Mouse (Mus musculus) heart, embryonic 16.5 days (tissue): ENCODE data around the gene Chrm3. TPM values are rescaled to one million over a fixed set of nuclear protein-coding genes. Genes with fewer than 3 reads are reported as not detected.
"Not testable (repeated sequence)": the region's sequence is repeated elsewhere in the genome, so short reads cannot be mapped to it uniquely, and the experiment has no call there.

Source experiments
- ATAC-seq: fragments of 200-750 bp; cut with Nextera tagmentation; replicated peaks from 2 replicates; pipeline ENCODE4 v1.8.0; 2017; ENCODE audit warnings: moderate number of reproducible peaks; ENCODE audit not compliant: insufficient read depth, low FRiP score; ENCODE audit errors: extremely low read depth
- H3K27ac ChIP-seq: fragments of 300-500 bp; sonication (generic); 2 replicates; pipeline ENCODE4 v1.5.1; 2014; ENCODE audit warnings: mild to moderate bottlenecking, low read length, control low read depth, moderate library complexity
- H3K27me3 ChIP-seq: fragments of 300-500 bp; sonication (generic); 2 replicates; pipeline ENCODE4 v1.6.1; 2014; ENCODE audit warnings: low read length, mixed read lengths; ENCODE audit not compliant: control insufficient read depth, insufficient read depth
- H3K36me3 ChIP-seq: fragments of 300-500 bp; sonication (generic); 2 replicates; pipeline ENCODE4 v1.6.1; 2014; ENCODE audit not compliant: control insufficient read depth, insufficient read depth
- H3K4me1 ChIP-seq: fragments of 300-500 bp; sonication (generic); 2 replicates; pipeline ENCODE4 v1.6.1; 2014; ENCODE audit warnings: low read length, mixed read lengths; ENCODE audit not compliant: control insufficient read depth, insufficient read depth
- H3K4me2 ChIP-seq: fragments of 300-500 bp; sonication (generic); 2 replicates; pipeline ENCODE4 v1.6.1; 2014; ENCODE audit warnings: low read depth, mild to moderate bottlenecking, control low read depth, low read length
- H3K4me3 ChIP-seq: fragments of 300-500 bp; sonication (generic); 2 replicates; pipeline ENCODE4 v1.5.1; 2014; ENCODE audit warnings: mild to moderate bottlenecking, control low read depth, low read length
- H3K9ac ChIP-seq: fragments of 300-500 bp; sonication (generic); 2 replicates; pipeline ENCODE4 v1.6.1; 2014; ENCODE audit warnings: low read length, control low read depth
- H3K9me3 ChIP-seq: fragments of 300-500 bp; sonication (generic); replicated peaks from 2 replicates; pipeline ENCODE4 v1.6.1; 2016; ENCODE audit warnings: low read length; ENCODE audit not compliant: control insufficient read depth
- WGBS: fragments of 180-500 bp; shearing (Covaris S2); extraction: QIAGEN DNeasy Blood & Tissue Kit; methylation state at CpG from one replicate; pipeline ENCODE4 v1.1.7; 2014; 5-methylcytosine and 5-hydroxymethylcytosine counted together
- polyA plus RNA-seq: library from polyadenylated mRNA; unstranded; fragments of >200 nt; fragmentation: Nextera tagmentation; extraction: Ambion mirVana; gene quantifications from 2 replicates; pipeline ENCODE4 v1.2.1, GENCODE M21; 2015

Chrm3 gene
- polyA plus RNA-seq, 1 experiment from 2014 or later, result 0.42 TPM

DNA sequence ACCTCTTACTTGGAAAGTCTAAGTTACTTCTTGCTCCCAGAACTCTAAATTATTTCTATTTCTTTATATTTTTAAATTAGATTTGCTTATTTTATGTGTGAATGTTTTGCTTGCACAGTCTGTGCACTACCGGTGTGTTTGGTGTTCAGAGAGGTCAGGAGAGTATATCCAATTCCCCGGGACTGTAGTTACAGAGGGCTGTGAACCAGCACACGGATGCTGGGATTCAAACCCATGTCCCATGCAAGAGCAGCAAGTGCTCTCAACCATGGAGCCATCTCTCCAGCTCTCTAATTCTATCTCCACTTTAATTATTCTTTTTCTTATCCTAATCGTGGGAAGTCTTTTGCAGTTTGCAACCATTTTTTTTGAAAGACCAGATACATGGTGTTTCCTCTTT lies 478.7 kb downstream of the Chrm3 start:
- no peaks in the 10 kb centered on the region for H3K27me3 ChIP-seq
- H3K4me2 ChIP-seq, result no peak overlapping the region
- no peaks in the 10 kb centered on the region for H3K36me3 ChIP-seq
- H3K9ac ChIP-seq, result no peak overlapping the region
- no peak overlapping the region for H3K4me3 ChIP-seq
- H3K9me3 ChIP-seq, result no peaks in the 10 kb centered on the region
- peaks cover 9% of the 10 kb centered on the region; the same call in 1 of the 2 replicates for H3K4me1 ChIP-seq
- no peak for ATAC-seq
- WGBS, result 37% methylated on average over 4 of the region's 4 CpGs
- H3K27ac ChIP-seq, result no peak overlapping the region

DNA sequence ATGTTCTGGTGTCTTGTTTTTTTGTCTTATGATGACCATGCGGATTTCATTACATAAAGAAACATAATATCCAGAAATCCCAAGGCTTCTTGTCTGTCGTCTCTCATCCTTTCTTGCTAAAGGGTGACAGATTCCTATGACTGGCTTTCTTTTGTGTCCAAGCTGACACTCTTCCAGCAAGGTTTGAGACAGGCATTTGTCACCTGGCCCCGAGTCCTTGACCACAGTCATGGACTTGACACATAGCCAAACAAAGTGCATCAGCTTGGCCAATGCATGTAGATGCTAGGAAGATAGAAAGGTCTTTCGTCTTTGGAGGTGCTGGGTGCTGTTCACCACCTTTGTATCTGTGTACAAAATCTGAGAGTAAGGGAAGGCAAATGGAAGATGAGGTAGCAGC lies 480.2 kb downstream of the Chrm3 start:
- Histone ChIP-seq H3K27ac (no peak overlapping the region), H3K4me3 (no peak overlapping the region), H3K27me3 (no peaks in the 10 kb centered on the region), H3K9me3 (no peaks in the 10 kb centered on the region), H3K4me1 (peaks cover 6% of the 10 kb centered on the region; the same call in 1 of the 2 replicates), H3K4me2 (no peak overlapping the region), H3K9ac (no peak overlapping the region), H3K36me3 (no peaks in the 10 kb centered on the region)
- no peak for ATAC-seq
- 77% methylated on average over 4 of the region's 4 CpGs for whole genome bisulfite sequencing

DNA sequence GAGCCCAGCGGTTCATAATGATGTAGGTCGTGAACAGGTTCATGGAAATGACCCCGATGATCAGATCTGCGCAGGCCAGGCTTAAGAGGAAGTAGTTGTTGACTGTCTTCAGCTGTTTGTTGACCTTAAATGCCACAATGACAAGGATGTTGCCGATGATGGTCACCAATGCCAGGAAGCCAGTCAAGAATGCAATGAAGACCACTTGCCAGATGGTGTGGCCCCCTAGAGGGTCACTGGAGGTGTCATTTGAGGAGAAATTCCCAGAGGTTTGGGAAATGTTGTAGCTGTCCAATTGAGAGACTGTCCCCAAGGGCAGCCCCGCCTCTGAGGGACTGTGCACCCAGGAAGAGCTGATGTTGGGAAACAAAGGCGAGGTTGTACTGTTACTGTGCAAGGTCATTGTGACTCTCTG lies 482.0 kb downstream of the Chrm3 start:
- 88% methylated on average over 7 of the region's 7 CpGs for WGBS
- Histone ChIP-seq H3K27ac (no peak overlapping the region), H3K4me2 (no peak overlapping the region), H3K9me3 (no peaks in the 10 kb centered on the region), H3K27me3 (no peaks in the 10 kb centered on the region), H3K4me3 (no peak overlapping the region), H3K9ac (no peak overlapping the region), H3K36me3 (no peaks in the 10 kb centered on the region), H3K4me1 (peaks cover 6% of the 10 kb centered on the region; the same call in 1 of the 2 replicates)
- ATAC-seq, result no peak

DNA sequence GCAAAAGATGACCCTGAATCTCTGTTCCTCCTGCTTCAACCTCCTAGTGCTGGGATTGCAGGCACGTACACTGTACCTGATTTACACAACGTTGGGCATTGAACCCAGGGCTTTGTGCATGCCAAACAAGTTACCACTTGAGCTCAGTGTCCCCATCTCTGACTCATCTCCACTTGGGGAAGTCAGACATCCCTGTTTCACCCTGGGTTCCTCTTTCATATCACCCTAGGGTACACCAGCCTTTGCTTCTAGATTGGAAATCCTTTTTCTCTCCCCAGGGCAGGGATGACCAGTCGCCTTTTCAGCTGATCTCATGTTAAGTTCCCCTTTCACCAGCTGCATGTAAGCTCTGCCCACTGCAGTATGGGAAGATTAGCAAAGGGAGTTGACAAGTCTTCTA lies 487.3 kb downstream of the Chrm3 start:
- Histone ChIP-seq H3K27me3 (no peaks in the 10 kb centered on the region), H3K27ac (no peak overlapping the region), H3K9ac (no peak overlapping the region), H3K9me3 (no peaks in the 10 kb centered on the region), H3K36me3 (no peaks in the 10 kb centered on the region), H3K4me1 (no peaks in the 10 kb centered on the region), H3K4me2 (no peak overlapping the region), H3K4me3 (no peak overlapping the region)
- ATAC-seq, result no peak
- 64% methylated on average over 3 of the region's 3 CpGs for WGBS

DNA sequence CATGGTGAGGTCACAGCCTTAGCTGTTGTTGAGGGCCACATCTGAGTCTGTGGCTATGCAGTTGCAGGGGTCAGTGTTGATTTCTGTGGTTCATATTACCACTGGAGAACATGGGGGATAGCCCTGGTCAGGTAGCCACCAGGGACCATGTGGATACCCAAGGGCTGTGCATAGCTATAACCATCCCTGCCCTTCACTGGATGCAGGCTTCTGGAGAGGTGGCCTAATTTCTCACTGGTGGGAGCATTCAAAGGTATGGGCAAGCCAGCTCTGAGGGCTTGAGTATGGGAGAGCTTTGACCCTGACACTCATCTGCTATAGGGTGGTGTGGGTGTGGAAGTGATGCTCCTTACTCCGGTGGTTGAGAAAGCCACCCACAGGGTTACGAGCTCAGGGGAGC lies 494.5 kb downstream of the Chrm3 start:
- no peaks in the 10 kb centered on the region for H3K36me3 ChIP-seq
- no peaks in the 10 kb centered on the region; the same call in 1 of the 2 replicates for H3K9me3 ChIP-seq
- H3K4me2 ChIP-seq, result no peak overlapping the region
- H3K9ac ChIP-seq, result no peak overlapping the region
- H3K27ac ChIP-seq, result no peak overlapping the region
- no peak for ATAC-seq
- H3K4me1 ChIP-seq, result no peaks in the 10 kb centered on the region
- H3K27me3 ChIP-seq, result no peaks in the 10 kb centered on the region
- 84% methylated on average over 2 of the region's 2 CpGs for WGBS
- no peak overlapping the region for H3K4me3 ChIP-seq

DNA sequence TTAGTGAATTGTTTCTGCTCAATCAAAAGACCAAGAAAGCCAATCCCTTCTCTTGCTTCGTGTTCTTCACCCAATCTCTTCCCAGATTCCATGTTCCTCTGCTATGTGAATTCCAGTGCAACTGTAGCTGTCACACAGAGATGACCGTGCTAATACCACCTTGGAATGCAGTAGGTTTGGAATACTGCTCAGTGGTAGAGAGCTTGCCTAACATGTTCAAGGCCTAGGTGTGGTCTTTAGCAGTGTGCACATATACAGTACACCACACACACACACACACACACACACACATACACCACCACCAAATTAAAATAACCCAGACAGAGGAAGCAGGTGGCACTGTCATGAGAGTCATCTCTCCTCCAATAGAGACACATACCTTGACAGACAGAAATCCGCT lies 513.1 kb downstream of the Chrm3 start:
- Histone ChIP-seq H3K9me3 (no peaks in the 10 kb centered on the region), H3K36me3 (no peaks in the 10 kb centered on the region), H3K4me2 (no peak overlapping the region), H3K4me1 (no peaks in the 10 kb centered on the region), H3K4me3 (no peak overlapping the region), H3K27me3 (no peaks in the 10 kb centered on the region; the same call in 1 of the 2 replicates), H3K9ac (no peak overlapping the region), H3K27ac (no peak overlapping the region)
- 61% methylated on average over 3 of the region's 3 CpGs for WGBS
- ATAC-seq, result no peak

DNA sequence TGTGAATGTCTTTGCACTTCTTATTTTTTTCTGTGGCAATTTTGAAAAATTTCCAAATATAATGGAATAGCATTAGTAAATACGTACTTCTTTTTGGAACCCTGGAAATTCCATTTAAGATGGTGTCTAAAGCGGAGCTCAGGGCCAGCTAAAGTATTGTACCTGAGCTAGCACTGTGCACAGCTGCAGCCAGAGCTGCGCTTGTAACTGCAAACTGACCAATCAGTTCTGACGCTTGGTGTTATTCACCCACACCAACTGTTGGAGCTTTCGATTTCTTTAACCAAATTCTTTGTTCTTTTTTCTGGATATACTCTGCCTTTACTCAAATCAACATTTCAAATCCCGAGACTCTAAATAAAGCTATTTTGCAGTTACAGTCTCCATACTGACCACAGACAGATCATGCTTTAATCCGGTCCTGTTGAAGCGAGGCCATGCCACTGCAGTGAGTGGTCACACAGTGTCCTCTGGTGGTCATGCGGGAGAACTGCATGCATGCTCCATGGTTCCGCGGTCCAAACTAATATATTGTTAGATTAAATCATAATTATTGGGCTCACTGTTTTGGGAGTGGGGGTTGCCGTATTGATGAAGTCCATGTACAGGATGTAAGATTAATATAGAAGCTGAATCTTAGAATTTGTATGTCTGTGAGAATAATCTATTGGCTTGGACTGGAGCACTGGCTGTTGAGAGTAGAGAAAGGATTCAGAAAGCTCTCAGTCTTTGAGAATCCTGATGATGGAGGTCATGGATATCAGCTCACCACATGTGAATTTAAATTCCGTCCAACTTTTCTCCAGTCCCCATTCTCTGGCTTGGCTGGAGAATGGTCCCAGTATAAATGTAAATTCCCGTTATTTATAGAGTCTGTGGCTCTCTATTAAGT lies 513.9 kb downstream of the Chrm3 start:
- Histone ChIP-seq H3K9ac (no peak overlapping the region), H3K4me1 (no peaks in the 10 kb centered on the region), H3K27me3 (no peaks in the 10 kb centered on the region; the same call in 1 of the 2 replicates), H3K27ac (no peak overlapping the region), H3K36me3 (no peaks in the 10 kb centered on the region), H3K9me3 (no peaks in the 10 kb centered on the region), H3K4me3 (no peak overlapping the region), H3K4me2 (0 out of 2 replicates have a peak overlapping the region, but pooled peaks have one; percentile 27)
- 35% methylated on average over 14 of the region's 14 CpGs for WGBS
- ATAC-seq, result no peak; the same call in 1 of the 2 replicates

DNA sequence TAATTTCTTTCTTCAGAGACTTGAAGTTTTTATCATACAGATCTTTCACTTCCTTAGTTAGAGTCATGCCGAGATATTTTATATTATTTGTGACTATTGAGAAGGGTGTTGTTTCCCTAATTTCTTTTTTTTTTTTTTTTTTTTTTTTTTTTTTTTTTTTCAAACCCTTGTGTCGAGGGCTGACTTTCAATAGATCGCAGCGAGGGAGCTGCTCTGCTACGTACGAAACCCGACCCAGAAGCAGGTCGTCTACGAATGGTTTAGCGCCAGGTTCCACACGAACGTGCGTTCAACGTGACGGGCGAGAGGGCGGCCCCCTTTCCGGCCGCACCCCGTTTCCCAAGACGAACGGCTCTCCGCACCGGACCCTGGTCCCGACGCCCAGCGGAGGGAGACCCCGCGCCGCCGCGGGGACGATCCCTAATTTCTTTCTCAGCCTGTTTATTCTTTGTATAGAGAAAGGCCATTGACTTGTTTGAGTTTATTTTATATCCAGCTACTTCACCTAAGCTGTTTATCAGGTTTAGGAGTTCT lies 526.4 kb downstream of the Chrm3 start:
- not testable (repeated sequence) for H3K9ac ChIP-seq, H3K4me1 ChIP-seq, H3K27me3 ChIP-seq, H3K27ac ChIP-seq, H3K4me3 ChIP-seq, H3K36me3 ChIP-seq, H3K9me3 ChIP-seq, H3K4me2 ChIP-seq
- peak; percentile 86 for ATAC-seq
- WGBS, result 67% methylated on average over 33 of the region's 33 CpGs

DNA sequence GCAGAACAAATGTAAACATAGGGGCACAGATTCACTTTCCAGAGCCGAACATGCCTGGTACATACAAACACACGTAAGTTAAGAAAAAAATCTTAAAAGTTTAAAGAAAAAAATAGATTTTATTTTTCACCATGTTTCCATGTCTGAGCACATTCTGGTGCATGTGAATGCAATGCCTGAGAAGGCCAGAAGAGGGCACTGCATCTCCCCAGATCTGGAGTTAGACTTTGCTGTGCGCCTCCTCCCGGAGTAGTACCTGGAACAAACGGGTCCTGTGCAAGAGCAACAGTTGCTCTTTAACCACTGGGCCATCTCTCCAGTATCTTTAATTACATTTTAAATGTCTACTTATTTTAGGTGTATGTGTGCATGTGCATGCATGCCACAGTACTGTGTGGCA lies 534.4 kb downstream of the Chrm3 start:
- Histone ChIP-seq H3K9me3 (no peaks in the 10 kb centered on the region), H3K4me3 (no peak overlapping the region), H3K27me3 (no peaks in the 10 kb centered on the region), H3K9ac (no peak overlapping the region), H3K4me1 (peaks cover 4% of the 10 kb centered on the region), H3K36me3 (no peaks in the 10 kb centered on the region), H3K4me2 (no peak overlapping the region), H3K27ac (no peak overlapping the region)
- WGBS, result 73% methylated on average over 5 of the region's 5 CpGs
- no peak for ATAC-seq
